Mouse (Mus musculus): ENCODE results near the gene Gm17490.

Gm17490 gene

DNA sequence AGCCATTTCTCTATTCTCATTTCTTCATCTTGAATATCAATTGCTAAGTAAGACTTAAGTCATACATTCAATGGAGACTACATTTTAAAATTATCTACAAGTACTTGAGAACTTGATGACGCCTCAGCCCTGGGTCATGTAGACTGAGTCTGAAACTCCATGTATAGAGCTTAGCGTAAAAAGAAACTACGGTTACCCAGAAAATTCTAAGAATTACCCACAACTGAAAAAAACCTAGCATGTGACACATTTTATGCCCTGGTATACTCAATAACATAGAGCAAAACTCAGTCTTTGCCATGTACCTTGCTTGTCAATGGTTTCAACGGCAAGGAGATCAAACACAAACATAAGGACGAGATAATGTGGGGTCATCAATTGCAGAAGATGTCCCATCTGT is at the start of gene Gm17490:
Gm17490 (minus strand) TSS at position 375 of the 400 bp plus-strand sequence.
- no peak for DNase-seq (ENCODE audit: extremely low read depth, insufficient read length, low spot score)

DNA sequence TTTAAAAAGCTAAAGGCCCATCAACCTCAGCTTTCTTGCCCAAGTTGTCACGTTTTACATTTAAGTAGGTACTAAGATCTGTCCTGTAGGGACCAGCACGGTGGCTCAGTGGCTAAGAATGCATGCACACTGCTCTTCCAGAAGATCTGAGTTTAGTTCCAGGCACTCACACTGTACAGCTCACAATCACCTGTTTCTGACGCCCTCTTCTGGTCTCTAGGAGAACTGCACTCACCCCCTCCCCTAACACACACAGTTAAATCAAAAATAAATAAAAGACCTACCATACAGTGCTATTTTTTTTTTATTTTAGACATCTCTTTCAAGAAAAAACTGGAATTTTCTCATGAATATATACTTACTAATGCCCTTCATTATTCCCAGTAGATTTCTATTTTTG is 46.1 kb upstream of the Gm17490 start:
- DNase-seq (ENCODE audit: extremely low read depth, insufficient read length, low spot score) = no peak

DNA sequence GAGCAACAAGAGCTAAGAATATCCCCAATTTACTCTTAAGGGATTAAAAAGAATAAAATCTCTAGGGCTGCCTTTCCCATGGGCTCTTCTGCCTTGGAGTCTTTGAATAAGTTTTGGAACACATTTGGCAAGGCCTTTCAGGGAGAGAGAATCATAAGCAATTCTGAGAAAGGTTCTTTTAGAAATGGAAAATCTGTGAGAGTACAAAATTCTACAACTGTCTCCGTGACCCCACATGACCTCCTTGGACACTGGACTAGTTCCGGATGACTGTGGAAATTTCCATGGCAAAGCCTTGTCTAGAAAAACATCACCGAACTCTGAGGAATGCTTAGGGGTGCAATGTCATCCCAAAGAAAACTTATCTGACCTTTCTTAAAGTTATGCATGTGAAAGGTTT is 39.3 kb upstream of the Gm17490 start:
- no peak for DNase-seq (ENCODE audit: extremely low read depth, insufficient read length, low spot score)

DNA sequence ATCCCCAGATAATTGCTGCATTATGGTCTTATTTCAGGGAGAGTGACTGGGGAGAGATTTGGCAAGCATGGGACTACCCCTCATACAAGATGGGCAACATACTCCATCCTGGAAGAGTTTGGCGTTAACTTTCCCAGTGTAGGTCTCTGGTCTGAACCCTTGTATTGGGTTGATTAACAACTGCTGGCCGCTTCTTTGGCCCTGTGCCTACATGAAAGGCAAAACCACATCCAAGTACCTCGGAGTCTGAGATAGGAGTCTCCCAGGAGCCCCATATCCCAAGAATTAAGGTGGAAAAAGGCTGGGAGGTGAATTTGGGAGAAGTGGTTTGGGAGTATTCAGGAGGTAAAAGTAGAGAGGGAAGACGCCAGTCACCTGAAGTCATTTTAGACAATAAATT is 38.7 kb upstream of the Gm17490 start:
- DNase-seq (ENCODE audit: extremely low read depth, insufficient read length, low spot score) = no peak

DNA sequence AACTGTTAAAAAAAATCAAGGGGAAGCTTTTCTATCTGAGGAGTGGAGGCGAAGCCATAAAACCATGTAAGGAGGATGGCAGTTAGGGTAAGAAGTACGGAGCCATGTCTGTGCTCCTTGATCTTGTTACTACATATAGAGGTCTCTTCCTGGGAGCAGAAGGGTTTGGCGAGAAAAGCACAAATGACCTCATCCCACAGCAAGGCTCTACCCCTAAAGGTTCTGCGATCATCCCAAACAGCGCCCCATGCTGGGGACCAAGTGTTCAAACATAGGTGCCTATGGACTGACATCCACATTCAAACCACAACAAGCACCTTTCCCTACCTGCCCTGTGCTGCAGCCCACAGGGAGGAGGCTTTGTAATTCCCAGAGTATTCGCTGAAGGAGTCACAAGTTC is 38.3 kb upstream of the Gm17490 start:
- DNase-seq (ENCODE audit: extremely low read depth, insufficient read length, low spot score) = no peak

DNA sequence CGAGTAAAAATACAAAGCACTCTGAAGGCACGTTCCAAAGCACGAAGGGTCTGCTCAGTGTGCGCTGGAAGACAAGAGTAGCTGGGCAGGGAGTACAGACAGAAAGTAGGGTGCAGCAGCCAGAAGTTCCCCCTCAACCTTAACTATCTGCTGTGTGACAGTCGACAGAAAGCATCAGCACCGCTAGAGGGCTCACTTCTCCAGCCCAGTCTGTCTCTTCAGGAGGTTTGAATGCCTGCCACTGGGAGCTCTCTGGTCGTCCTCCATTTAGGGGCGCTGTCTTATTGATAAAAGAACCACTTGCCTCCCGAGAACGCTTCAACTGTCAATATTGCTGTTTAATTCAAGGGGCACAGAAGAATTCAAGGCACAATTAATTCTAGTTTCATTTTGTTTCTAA is 37.9 kb upstream of the Gm17490 start:
- DNase-seq (ENCODE audit: extremely low read depth, insufficient read length, low spot score) = peak; percentile 7

DNA sequence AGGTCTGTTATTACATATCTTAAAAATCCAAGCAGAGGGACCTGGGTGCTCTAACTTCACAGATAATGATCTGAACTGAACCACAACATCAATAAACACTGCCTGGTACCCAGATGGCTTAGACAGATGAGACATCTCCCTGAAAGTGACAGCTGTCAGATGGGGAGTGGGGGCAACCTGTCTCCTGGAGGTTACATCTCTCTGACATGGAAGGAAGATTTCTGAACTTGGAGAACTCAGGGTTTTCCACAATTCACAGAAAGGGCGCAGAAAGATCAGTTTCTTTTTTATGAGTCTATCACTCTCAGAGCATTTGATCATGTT is 36.8 kb upstream of the Gm17490 start:
- DNase-seq (ENCODE audit: extremely low read depth, insufficient read length, low spot score) = no peak

DNA sequence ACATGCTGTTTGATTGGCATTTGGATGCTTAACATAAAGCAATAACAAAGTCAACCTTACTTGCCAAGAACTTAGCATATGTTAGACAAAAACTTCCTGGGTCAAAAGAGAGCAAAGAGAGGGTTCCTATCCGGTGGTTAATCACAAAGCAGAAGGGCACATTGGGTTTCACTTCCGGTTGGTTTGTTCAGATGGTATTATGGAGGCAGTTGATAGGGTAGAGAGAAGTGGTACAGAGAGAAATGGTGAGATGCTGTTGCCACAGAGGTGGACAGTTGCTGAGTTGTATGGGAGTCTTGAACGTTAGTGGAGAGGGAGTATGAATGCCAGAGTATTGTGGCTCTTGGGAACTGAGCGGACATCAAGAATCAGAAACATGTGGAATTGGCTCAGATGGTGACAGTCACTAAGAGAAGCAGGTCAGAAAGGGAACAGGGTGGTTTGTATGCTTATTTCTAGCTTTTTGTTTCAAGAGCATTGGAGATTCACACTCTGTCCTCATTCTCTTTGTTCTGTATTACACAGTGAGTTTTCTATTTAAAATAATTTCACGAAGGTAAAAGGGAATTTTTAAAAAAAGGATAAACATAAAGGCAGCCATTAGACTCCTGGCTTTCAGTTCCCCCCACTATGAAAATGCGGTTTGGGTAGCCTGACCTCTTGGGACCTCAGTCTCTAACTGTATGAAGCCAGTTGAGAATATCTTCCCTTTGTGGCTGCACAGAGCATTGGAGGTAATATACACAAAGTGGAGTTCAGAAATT is 36.3 kb upstream of the Gm17490 start:
- DNase-seq (ENCODE audit: extremely low read depth, insufficient read length, low spot score) = no peak

DNA sequence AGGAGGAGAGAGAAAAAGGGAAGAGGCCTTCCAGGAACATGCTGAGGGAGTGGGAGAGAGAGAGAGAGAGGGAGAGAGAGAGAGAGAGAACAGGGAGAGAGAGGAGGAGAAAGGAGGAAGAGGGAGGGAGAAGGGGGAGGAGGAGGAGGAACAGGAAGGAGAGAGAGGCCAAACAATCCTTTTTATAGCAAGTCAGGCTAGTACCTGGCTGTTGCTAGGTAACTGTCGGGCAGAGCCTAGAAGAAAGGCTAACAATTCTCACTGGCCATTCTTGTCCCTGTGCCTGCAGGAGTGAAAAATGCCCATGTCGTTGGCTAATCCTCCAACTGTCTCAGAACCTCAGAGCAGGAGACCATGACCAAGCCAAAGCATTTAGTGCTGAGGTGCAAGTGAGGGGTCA is 33.2 kb upstream of the Gm17490 start:
- DNase-seq (ENCODE audit: extremely low read depth, insufficient read length, low spot score) = no peak

DNA sequence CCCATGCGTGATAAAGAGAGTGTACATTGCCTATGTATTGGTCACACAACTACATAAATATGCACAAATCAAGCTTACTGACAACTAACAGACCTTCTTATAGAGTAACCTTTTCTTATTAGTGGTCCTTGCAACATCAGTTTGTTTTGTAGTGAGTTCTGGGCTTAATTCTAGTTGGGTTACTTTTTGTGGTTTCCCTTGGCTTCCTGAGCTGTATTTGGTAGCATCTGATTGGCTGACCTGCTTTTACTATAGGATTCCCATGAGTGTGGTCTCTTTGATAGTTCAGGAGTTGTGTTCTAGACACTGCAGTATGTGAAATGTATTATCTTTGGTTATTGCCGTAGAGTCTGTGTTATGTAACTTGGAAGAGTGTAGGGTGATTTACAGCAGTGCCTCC is 31.5 kb upstream of the Gm17490 start:
- no peak for DNase-seq (ENCODE audit: extremely low read depth, insufficient read length, low spot score)

DNA sequence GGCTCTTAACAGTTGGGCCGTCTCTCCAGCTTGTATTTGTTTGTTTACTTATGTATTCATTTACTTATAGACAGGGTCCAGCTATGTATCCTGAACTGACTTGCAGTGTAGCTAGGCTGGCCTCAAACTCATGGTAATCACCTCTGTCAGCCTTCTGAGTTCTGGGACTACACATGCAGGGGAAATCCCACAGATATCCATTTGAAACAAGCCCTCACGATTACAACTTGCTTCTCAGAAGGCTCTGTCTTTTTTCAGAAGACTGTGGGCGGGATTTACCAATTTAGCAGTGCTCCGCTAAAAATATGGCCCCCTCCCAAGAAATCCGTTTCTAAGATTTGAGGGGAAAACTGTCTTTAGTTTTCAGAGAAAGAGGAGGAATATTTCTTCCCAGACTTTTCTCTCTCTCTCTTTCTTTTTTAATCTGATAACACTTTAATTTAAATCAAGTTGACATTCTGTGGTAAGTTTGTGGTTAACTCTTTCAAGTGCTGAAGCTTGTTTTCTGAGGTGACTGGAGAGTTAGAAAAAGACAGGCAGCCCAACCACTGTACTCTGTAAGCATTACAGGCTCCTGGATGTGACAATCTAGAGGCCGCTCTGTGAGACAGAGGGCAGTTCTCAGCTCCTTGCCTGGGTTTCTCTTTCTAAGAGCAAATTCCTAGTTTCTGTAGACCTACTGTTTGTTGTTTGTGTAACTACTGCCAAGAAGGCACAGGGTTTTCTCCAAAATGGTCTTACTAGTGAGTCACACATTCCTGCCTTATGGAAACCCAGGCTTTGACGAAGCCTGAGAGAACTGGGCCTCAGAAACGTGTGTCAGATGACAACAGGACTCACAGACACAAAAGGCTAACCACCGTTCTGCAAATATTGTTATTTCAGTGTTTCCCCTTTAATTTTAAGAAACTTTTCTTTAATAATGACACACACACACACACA is 29.2 kb upstream of the Gm17490 start:
- peak; percentile 54 for DNase-seq (ENCODE audit: extremely low read depth, insufficient read length, low spot score)

DNA sequence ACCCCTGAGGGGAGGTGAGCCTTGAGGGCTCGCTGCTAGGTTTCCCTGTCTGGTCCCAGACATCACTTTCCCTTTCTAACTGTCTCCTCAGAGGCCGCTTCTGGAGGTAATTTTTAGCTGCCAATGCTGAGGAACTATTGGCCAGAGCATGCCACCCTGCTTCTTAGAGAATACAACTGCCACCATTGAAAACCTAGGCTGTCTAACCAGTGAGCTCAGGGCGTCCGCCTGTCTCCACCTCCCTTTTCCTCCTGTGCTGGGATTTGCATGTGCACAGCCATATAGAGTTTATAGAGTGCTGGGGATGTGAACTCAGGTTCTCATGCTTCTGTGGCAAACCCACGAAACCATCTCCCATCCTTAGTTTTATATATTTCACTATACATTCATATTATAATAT is 27.7 kb upstream of the Gm17490 start:
- no peak for DNase-seq (ENCODE audit: extremely low read depth, insufficient read length, low spot score)

DNA sequence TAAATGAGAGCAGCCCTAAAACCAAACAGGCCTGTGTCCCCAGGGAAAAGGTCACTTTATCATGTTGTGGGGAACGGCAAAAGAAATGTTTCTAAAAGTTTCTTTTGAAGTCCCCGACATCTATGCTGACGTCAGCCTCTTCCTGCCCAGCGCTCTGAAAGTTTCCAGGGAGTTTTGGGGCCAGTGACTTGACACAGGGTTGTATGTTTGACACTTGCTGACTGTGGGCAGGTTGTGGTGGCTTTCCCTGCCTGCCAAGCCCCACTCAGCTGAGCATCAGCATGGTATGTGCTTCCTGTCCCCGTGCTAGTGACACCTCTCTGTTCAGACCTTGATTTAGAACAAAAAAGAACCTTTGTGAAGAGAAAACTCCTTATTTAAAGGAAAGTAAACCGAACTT is 27.3 kb upstream of the Gm17490 start:
- no peak for DNase-seq (ENCODE audit: extremely low read depth, insufficient read length, low spot score)

DNA sequence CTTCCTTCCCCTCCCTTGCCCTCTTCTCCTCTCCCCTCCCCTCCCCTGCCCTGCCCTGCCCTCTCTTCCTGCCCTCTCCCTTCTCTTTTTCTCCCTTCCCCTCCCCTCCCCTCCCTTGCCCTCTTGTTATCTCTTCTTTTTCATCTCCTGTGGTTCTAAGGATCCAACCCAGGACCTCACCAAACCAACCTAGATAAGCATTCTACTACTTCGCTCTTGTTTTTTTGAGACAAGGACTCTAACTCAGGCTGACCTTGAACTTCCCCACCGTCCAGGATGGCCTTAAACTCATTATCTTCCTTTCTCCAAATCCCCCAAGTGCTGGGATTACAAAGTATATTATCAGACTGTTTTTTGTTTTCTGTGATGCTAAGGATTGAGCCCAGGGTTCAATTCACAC is 26.7 kb upstream of the Gm17490 start:
- no peak for DNase-seq (ENCODE audit: extremely low read depth, insufficient read length, low spot score)

DNA sequence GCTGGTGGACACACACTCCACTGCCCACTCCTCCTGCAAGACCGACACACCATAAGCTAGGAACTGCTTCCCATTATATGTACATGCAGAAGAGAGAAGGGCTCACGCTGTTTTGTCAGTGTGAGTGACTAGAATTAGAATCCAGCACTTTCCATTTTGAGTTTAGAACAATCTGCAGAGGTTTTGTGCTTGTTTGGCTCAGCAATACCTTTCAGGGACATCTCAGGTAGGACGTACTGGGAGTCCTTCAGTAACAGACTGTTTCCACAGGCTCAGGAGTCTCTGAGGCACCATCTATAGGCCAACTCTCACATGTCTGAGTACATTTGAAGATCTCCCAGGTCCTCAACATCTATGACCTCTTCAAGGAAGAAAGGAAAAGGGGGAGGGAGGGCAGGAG is 26.1 kb upstream of the Gm17490 start:
- DNase-seq (ENCODE audit: extremely low read depth, insufficient read length, low spot score) = no peak

DNA sequence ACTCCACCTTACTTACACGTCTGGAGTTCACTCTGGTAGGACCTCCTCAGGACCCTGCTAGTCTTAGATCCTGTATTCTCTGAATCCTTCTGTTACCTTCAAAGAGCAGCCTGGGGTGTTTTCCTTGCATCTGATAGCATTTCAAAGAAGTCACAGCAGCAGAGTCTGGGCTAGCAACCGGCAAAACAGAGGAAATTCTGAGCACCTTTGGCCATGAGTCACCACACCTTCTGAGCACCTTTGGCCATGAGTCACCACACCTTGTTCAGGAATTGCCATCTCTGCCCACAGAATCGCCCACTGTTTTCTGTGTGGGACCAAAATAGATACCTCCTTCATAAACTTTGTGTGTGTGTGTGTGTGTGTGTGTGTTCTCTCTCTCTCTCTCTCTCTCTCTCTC is 25.4 kb upstream of the Gm17490 start:
- no peak for DNase-seq (ENCODE audit: extremely low read depth, insufficient read length, low spot score)

DNA sequence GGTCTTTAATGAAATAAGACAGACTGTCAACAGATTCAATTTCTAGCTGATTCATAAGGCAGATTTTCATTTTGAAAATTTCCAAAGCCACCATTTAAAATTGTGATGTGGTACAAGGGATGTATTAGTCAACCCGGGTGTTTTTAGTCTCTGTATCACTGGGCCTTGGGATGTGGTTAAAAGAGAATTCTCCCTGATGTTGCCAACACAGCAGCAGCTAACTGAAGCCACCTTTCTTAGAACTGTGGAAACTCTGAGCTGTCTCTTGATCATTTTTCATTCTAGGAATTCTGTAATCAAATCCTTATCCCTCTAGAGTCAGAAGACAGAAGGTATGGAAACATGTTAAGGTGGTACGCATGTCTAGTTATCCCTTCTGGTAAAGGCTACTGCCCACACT is 19.2 kb upstream of the Gm17490 start:
- DNase-seq (ENCODE audit: extremely low read depth, insufficient read length, low spot score) = no peak

DNA sequence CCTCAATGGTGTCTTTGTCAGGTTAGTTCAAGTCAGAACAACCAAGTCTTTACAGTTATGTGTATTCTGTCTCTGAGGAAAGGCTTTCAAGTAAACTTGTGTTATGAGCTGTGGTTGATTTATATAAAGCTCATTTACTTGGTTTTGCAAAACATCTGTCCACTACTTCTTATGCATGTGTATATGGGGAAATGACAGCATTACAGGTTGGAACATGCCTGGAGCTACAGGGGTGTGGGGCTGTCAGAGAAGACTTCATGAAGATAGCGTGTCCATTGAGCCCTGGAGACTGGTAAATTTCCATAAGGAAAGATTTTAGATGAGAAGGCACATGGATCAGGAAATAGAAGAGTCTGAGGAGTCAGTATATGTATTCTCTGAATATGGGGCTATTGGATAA is 18.0 kb upstream of the Gm17490 start:
- DNase-seq (ENCODE audit: extremely low read depth, insufficient read length, low spot score) = no peak

DNA sequence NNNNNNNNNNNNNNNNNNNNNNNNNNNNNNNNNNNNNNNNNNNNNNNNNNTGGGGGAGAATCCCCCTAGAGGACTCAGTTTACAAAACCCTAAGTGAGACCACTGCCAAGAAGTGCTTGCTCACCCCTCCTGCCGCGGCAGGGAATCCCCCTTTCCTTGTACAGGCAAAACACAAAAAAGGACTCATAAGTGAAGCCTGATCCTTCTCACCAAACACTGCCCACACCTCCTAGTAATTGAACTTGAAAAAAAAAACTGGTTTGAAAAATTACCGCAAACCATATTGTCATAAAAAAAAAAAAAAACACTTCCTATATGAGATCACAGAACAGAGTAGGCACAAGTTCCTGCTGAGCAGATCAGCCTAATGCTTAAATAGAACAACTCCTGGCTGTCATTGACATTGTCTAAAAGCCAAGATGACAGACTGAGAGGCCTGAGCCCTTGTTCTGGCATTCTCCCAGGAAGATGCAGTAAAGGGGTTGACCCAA is 16.4 kb upstream of the Gm17490 start, which contains the start of gene Il2ra:
Il2ra (plus strand) TSS at position 357 of the 491 bp plus-strand sequence.
- no peak for DNase-seq (ENCODE audit: extremely low read depth, insufficient read length, low spot score)

DNA sequence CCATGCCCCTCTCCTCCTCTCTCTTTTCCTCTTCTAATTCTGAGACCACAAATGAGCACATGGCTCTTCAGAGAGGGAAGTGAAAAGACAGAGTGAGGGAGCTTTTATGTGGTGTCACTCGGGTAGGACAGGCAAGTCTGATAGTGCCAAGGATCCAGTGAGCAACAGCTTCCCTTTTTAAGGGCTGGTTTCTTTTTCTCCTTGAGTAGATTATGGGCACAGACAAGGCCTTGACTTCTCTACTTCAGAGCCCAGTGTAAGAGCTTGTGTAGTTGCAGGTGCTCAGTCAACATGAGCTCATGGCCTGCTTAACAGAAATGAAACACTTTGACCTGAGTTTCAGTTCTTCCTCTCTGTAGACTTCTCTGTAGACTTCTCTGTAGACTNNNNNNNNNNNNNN is 11.1 kb upstream of the Gm17490 start:
- no peak for DNase-seq (ENCODE audit: extremely low read depth, insufficient read length, low spot score)

DNA sequence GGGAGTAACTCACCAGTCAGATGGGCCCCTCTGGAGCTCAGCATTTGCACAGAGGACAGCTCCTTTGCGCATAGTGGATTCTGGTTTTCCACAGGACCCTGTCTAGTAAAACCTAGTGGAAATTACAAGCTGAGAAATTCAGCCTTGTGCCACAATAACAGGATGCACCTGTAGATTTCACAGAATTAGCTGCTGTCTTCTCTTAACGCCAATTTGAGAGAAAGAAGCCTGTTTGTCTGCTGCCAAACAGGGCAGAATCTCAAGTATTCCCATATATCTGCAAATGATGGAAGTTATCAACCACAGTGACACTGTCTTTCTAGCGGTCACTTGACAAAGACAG is 10.0 kb upstream of the Gm17490 start:
- no peak for DNase-seq (ENCODE audit: extremely low read depth, insufficient read length, low spot score)
